Mouse (Mus musculus) neural tube, embryonic 11.5 days (tissue): ENCODE data around the gene Ankrd11. TPM values are rescaled to one million over a fixed set of nuclear protein-coding genes. Genes with fewer than 3 reads are reported as not detected.
A peak's percentile ranks its signal among the peaks of the same experiment; 100 is the strongest.

Experiments
- ATAC-seq: fragments of 200-750 bp; cut with Nextera tagmentation; 2 replicates; pipeline ENCODE4 v1.8.0; 2017; ENCODE audit warnings: moderate number of reproducible peaks, mild to moderate bottlenecking, moderate TSS enrichment, moderate library complexity; ENCODE audit not compliant: insufficient read depth, low FRiP score, low TSS enrichment
- DNase-seq: peaks from one replicate; pipeline ENCODE4 v3.0.0-alpha.2; 2015; ENCODE audit warnings: low spot score
- H3K27ac ChIP-seq: fragments of 300-500 bp; sonication (generic); 2 replicates; pipeline ENCODE4 v1.5.1; 2014; ENCODE audit warnings: low read depth, mild to moderate bottlenecking, low read length
- H3K27me3 ChIP-seq: fragments of 300-500 bp; sonication (generic); 2 replicates; pipeline ENCODE4 v1.6.1; 2014; ENCODE audit warnings: mild to moderate bottlenecking, low read length, mixed read lengths; ENCODE audit not compliant: control insufficient read depth, insufficient read depth
- H3K36me3 ChIP-seq: fragments of 300-500 bp; sonication (generic); 2 replicates; pipeline ENCODE4 v1.6.1; 2014; ENCODE audit warnings: mild to moderate bottlenecking, low read length, moderate library complexity, mixed read lengths; ENCODE audit not compliant: control insufficient read depth, insufficient read depth
- H3K4me1 ChIP-seq: fragments of 300-500 bp; sonication (generic); 2 replicates; pipeline ENCODE4 v1.6.1; 2014; ENCODE audit warnings: low read length, mixed read lengths; ENCODE audit not compliant: control insufficient read depth, insufficient read depth
- H3K4me2 ChIP-seq: fragments of 300-500 bp; sonication (generic); 2 replicates; pipeline ENCODE4 v1.6.1; 2014; ENCODE audit warnings: low read depth, mild to moderate bottlenecking, moderate library complexity
- H3K4me3 ChIP-seq: fragments of 300-500 bp; sonication (generic); 2 replicates; pipeline ENCODE4 v1.5.1; 2014; ENCODE audit warnings: low read depth, low read length
- H3K9ac ChIP-seq: fragments of 300-500 bp; sonication (generic); 2 replicates; pipeline ENCODE4 v1.6.1; 2014; ENCODE audit warnings: mild to moderate bottlenecking, low read length
- H3K9me3 ChIP-seq: fragments of 300-500 bp; sonication (generic); 2 replicates; pipeline ENCODE4 v1.6.1; 2016; ENCODE audit warnings: low read length; ENCODE audit not compliant: control insufficient read depth
- WGBS: fragments of 180-500 bp; shearing (Covaris S2); extraction: QIAGEN DNeasy Blood & Tissue Kit; methylation state at CpG from one replicate; pipeline ENCODE4 v1.1.7; 2014; 5-methylcytosine and 5-hydroxymethylcytosine counted together
- polyA plus RNA-seq: library from polyadenylated mRNA; unstranded; fragments of >200 nt; fragmentation: Nextera tagmentation; extraction: Ambion mirVana; gene quantifications from 2 replicates; pipeline ENCODE4 v1.2.1, GENCODE M21; 2014

Gene Ankrd11
- polyA plus RNA-seq, 1 experiment from 2014 or later = 88.3 TPM

GRCm38 (mm10) chr8:122912871-122913270, 129.2 kb downstream of the Ankrd11 start:
- Histone ChIP-seq H3K4me1 (no peaks in the 10 kb centered on the region), H3K27me3 (no peaks in the 10 kb centered on the region), H3K27ac (no peak overlapping the region), H3K36me3 (no peaks in the 10 kb centered on the region), H3K9me3 (no peaks in the 10 kb centered on the region), H3K9ac (no peak overlapping the region), H3K4me2 (no peak overlapping the region), H3K4me3 (no peak overlapping the region)
- 80% methylated on average over 4 of the region's 4 CpGs for WGBS
- DNase-seq = no peak
- ATAC-seq = no peak

GRCm38 (mm10) chr8:122912150-122912549, 129.9 kb downstream of the Ankrd11 start:
- Histone ChIP-seq H3K4me2 (no peak overlapping the region), H3K9me3 (no peaks in the 10 kb centered on the region), H3K27me3 (no peaks in the 10 kb centered on the region), H3K4me3 (no peak overlapping the region), H3K9ac (no peak overlapping the region), H3K4me1 (no peaks in the 10 kb centered on the region), H3K27ac (no peak overlapping the region), H3K36me3 (peaks cover 3% of the 10 kb centered on the region; the same call in 1 of the 2 replicates)
- WGBS = 87% methylated on average over 3 of the region's 3 CpGs
- DNase-seq (no peak), ATAC-seq (no peak)

GRCm38 (mm10) chr8:122906463-122907021, 135.5 kb downstream of the Ankrd11 start:
- ATAC-seq = no peak; the same call in 1 of the 2 replicates
- H3K9me3 ChIP-seq = no peaks in the 10 kb centered on the region
- no peak overlapping the region for H3K27ac ChIP-seq
- H3K9ac ChIP-seq = no peak overlapping the region
- peaks cover 3% of the 10 kb centered on the region; the same call in 1 of the 2 replicates for H3K36me3 ChIP-seq
- no peaks in the 10 kb centered on the region for H3K27me3 ChIP-seq
- peak; percentile 72 for DNase-seq
- no peaks in the 10 kb centered on the region for H3K4me1 ChIP-seq
- H3K4me3 ChIP-seq = no peak overlapping the region; the same call in 1 of the 2 replicates
- 58% methylated on average over 6 of the region's 6 CpGs for WGBS
- no peak overlapping the region for H3K4me2 ChIP-seq

GRCm38 (mm10) chr8:122905346-122905745, 136.7 kb downstream of the Ankrd11 start:
- no peak for DNase-seq
- Histone ChIP-seq H3K9me3 (no peaks in the 10 kb centered on the region), H3K9ac (no peak overlapping the region), H3K27ac (no peak overlapping the region), H3K4me1 (no peaks in the 10 kb centered on the region), H3K4me3 (no peak overlapping the region), H3K36me3 (peaks cover 3% of the 10 kb centered on the region; the same call in 1 of the 2 replicates), H3K4me2 (no peak overlapping the region), H3K27me3 (no peaks in the 10 kb centered on the region)
- WGBS = 94% methylated on average over 4 of the region's 4 CpGs
- no peak for ATAC-seq

GRCm38 (mm10) chr8:122904496-122904895, 137.6 kb downstream of the Ankrd11 start:
- Histone ChIP-seq H3K4me3 (no peak overlapping the region), H3K4me1 (no peaks in the 10 kb centered on the region), H3K27me3 (no peaks in the 10 kb centered on the region), H3K4me2 (no peak overlapping the region), H3K9ac (no peak overlapping the region; the same call in 1 of the 2 replicates), H3K36me3 (peaks cover 3% of the 10 kb centered on the region; the same call in 1 of the 2 replicates), H3K27ac (no peak overlapping the region), H3K9me3 (no peaks in the 10 kb centered on the region)
- WGBS = 90% methylated on average over 11 of the region's 11 CpGs
- no peak for ATAC-seq
- no peak for DNase-seq

GRCm38 (mm10) chr8:122903002-122903401, 139.1 kb downstream of the Ankrd11 start:
- H3K9me3 ChIP-seq = no peaks in the 10 kb centered on the region
- peaks cover 8% of the 10 kb centered on the region; the same call in 1 of the 2 replicates for H3K36me3 ChIP-seq
- DNase-seq = no peak
- H3K4me1 ChIP-seq = no peaks in the 10 kb centered on the region
- no peak overlapping the region for H3K9ac ChIP-seq
- no peak overlapping the region for H3K4me2 ChIP-seq
- H3K27me3 ChIP-seq = no peaks in the 10 kb centered on the region
- WGBS = 39% methylated on average over 5 of the region's 5 CpGs
- H3K27ac ChIP-seq = no peak overlapping the region
- ATAC-seq = no peak
- H3K4me3 ChIP-seq = no peak overlapping the region

GRCm38 (mm10) chr8:122902581-122902980, 139.5 kb downstream of the Ankrd11 start:
- no peak overlapping the region for H3K4me2 ChIP-seq
- no peaks in the 10 kb centered on the region for H3K4me1 ChIP-seq
- ATAC-seq (no peak), DNase-seq (no peak)
- H3K9ac ChIP-seq = no peak overlapping the region; the same call in 1 of the 2 replicates
- no peak overlapping the region for H3K27ac ChIP-seq
- peaks cover 6% of the 10 kb centered on the region; the same call in 1 of the 2 replicates for H3K36me3 ChIP-seq
- no peaks in the 10 kb centered on the region for H3K27me3 ChIP-seq
- no peaks in the 10 kb centered on the region for H3K9me3 ChIP-seq
- WGBS = 51% methylated on average over 3 of the region's 3 CpGs
- H3K4me3 ChIP-seq = no peak overlapping the region

- Histone ChIP-seq H3K27ac (no peak overlapping the region), H3K4me2 (no peak overlapping the region), H3K27me3 (no peaks in the 10 kb centered on the region), H3K36me3 (peaks cover 9% of the 10 kb centered on the region; the same call in 1 of the 2 replicates), H3K4me1 (no peaks in the 10 kb centered on the region), H3K4me3 (no peak overlapping the region), H3K9ac (no peak overlapping the region), H3K9me3 (no peaks in the 10 kb centered on the region)
- DNase-seq (no peak), ATAC-seq (no peak)
- 95% methylated on average over 8 of the region's 8 CpGs for WGBS
Measured at GRCm38 (mm10) chr8:122901892-122902515, 140.1 kb downstream of the Ankrd11 start.

GRCm38 (mm10) chr8:122901476-122901875, 140.6 kb downstream of the Ankrd11 start:
- Histone ChIP-seq H3K4me1 (no peaks in the 10 kb centered on the region), H3K27ac (no peak overlapping the region), H3K9me3 (no peaks in the 10 kb centered on the region), H3K9ac (no peak overlapping the region), H3K4me2 (no peak overlapping the region), H3K36me3 (peaks cover 11% of the 10 kb centered on the region; the same call in 1 of the 2 replicates), H3K4me3 (no peak overlapping the region), H3K27me3 (no peaks in the 10 kb centered on the region)
- 94% methylated on average over 7 of the region's 7 CpGs for WGBS
- ATAC-seq (no peak), DNase-seq (no peak)
